Mouse (Mus musculus) hindbrain, embryonic 16.5 days (tissue): ENCODE measurements around the gene Aspn. TPM values are rescaled to one million over a fixed set of nuclear protein-coding genes. Genes with fewer than 3 reads are reported as not detected.

ENCODE experiments used
- ATAC-seq: fragments of 200-750 bp; cut with Nextera tagmentation; 2 replicates; pipeline ENCODE4 v1.8.0; 2017; ENCODE audit warnings: moderate TSS enrichment, moderate library complexity
- H3K27ac ChIP-seq: fragments of 300-500 bp; sonication (generic); 2 replicates; pipeline ENCODE4 v1.5.1; 2014; ENCODE audit warnings: low read depth, mild to moderate bottlenecking, control low read depth, low read length, moderate library complexity
- H3K27me3 ChIP-seq: fragments of 300-500 bp; sonication (generic); replicated peaks from 2 replicates; pipeline ENCODE4 v1.6.1; 2014; ENCODE audit warnings: low read length; ENCODE audit not compliant: control insufficient read depth, insufficient read depth
- H3K36me3 ChIP-seq: fragments of 300-500 bp; sonication (generic); 2 replicates; pipeline ENCODE4 v1.6.1; 2014; ENCODE audit warnings: mild to moderate bottlenecking, low read length, moderate library complexity, mixed read lengths; ENCODE audit not compliant: control insufficient read depth, insufficient read depth
- H3K4me1 ChIP-seq: fragments of 300-500 bp; sonication (generic); 2 replicates; pipeline ENCODE4 v1.6.1; 2014; ENCODE audit warnings: low read depth, low read length; ENCODE audit not compliant: control insufficient read depth, insufficient read depth
- H3K4me2 ChIP-seq: fragments of 300-500 bp; sonication (generic); 2 replicates; pipeline ENCODE4 v1.6.1; 2014; ENCODE audit warnings: mild to moderate bottlenecking, low read length, control low read depth, moderate library complexity
- H3K4me3 ChIP-seq: fragments of 300-500 bp; sonication (generic); 2 replicates; pipeline ENCODE4 v1.5.1; 2014; ENCODE audit warnings: mild to moderate bottlenecking, low read length, control low read depth, moderate library complexity
- H3K9ac ChIP-seq: fragments of 300-500 bp; sonication (generic); 2 replicates; pipeline ENCODE4 v1.6.1; 2014; ENCODE audit warnings: low read depth, mild to moderate bottlenecking, control low read depth, low read length, moderate library complexity
- H3K9me3 ChIP-seq: fragments of 300-500 bp; sonication (generic); 2 replicates; pipeline ENCODE4 v1.6.1; 2014; ENCODE audit warnings: mild to moderate bottlenecking, low read length, moderate library complexity; ENCODE audit not compliant: control insufficient read depth
- WGBS: fragments of 180-500 bp; shearing (Covaris S2); extraction: QIAGEN DNeasy Blood & Tissue Kit; methylation state at CpG from one replicate; pipeline ENCODE4 v1.1.7; 2014; 5-methylcytosine and 5-hydroxymethylcytosine counted together
- polyA plus RNA-seq: library from polyadenylated mRNA; unstranded; fragments of >200 nt; fragmentation: Nextera tagmentation; extraction: Ambion mirVana; gene quantifications from 2 replicates; pipeline ENCODE4 v1.2.1, GENCODE M21; 2015

Gene Aspn
- polyA plus RNA-seq, 1 experiment from 2014 or later, result 0.84 TPM

DNA sequence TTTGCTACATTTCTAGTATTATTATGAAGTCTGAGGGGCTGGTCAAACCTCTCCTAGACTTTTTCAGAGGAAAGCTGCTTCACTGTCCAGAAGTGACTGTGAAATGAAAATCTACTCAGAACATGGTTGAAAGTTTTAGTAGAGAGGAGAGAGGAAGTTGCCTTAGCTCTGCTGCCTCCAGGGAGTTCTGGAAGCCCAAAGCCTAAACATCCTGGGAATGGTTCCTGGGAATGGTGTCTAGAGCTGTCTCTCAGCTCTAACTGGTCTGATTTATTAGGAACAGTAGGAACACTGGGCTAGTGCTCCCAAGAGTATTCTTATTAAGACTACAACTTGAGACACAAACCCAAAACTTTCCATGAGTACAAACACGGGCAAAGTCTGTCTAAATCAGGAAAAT, 2.3 kb downstream of the Aspn start:
- no peak overlapping the region for H3K27ac ChIP-seq

DNA sequence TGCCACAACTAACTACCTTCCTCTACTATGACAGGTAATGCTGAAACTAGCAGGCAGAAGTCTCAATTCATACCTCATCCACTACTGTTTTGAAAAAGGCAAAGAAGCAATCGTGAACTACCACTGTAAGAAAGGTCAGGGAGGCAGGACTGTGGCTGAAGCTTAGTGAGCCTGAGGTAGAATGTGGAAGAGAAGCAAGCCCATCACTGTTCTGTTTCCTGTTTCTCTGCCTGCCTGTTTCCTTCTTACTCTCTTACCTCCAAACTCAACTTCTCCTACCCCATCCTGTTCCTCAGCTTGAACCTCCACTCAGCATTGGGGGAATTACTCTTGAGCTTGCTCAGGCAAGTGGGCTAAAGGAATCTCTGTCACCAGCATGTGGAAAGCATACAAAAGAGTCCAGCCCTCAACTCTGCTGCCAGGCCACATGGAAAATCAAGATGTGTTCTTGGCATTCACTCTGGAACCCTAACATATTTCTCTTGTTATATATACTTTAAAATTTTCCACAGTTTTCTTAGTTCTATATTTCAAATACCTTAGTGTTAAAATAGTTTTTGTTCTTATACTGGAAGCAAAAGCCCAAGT, 3.4 kb downstream of the Aspn start:
- no peak overlapping the region for H3K4me2 ChIP-seq
- ATAC-seq, result no peak
- no peaks in the 10 kb centered on the region for H3K27me3 ChIP-seq
- no peak overlapping the region for H3K9ac ChIP-seq
- no peaks in the 10 kb centered on the region for H3K36me3 ChIP-seq
- H3K9me3 ChIP-seq, result no peaks in the 10 kb centered on the region
- H3K4me3 ChIP-seq, result no peak overlapping the region
- H3K27ac ChIP-seq, result no peak overlapping the region
- WGBS, result 79% methylated on average over 1 of the region's 1 CpGs
- H3K4me1 ChIP-seq, result no peaks in the 10 kb centered on the region

More for the DNA sequence above, 2.3 kb downstream of the Aspn start:
- no peaks in the 10 kb centered on the region for H3K36me3 ChIP-seq
- H3K27me3 ChIP-seq, result no peaks in the 10 kb centered on the region
- H3K4me3 ChIP-seq, result no peak overlapping the region
- no peaks in the 10 kb centered on the region for H3K4me1 ChIP-seq
- ATAC-seq, result no peak
- no peaks in the 10 kb centered on the region for H3K9me3 ChIP-seq
- no peak overlapping the region for H3K9ac ChIP-seq
- no peak overlapping the region for H3K4me2 ChIP-seq
- WGBS, result 89% methylated on average over 1 of the region's 1 CpGs

DNA sequence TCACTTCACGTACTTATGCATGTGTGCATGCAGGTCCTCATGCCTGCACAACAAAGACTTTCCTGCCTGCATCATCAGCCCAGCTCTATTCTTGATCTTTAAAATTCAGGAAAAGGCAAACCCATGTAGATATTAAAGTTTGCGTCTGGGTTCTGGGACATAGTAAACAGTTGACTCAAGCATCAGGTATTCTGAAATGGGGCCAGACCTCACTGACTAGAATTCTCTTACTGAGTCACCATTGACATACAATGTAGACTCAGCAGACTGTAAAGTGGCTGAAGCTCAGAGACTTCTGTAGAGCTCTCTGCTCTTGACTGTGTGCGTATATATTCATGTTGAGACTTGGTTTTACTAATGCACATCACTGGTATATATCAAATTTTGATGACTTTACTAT, 5.4 kb downstream of the Aspn start:
- no peaks in the 10 kb centered on the region for H3K4me1 ChIP-seq
- H3K9ac ChIP-seq, result no peak overlapping the region
- no peaks in the 10 kb centered on the region for H3K9me3 ChIP-seq
- H3K27ac ChIP-seq, result no peak overlapping the region
- over 99% methylated on average over 3 of the region's 3 CpGs for WGBS
- no peak overlapping the region for H3K4me3 ChIP-seq
- no peak for ATAC-seq
- H3K27me3 ChIP-seq, result no peaks in the 10 kb centered on the region
- H3K36me3 ChIP-seq, result no peaks in the 10 kb centered on the region
- H3K4me2 ChIP-seq, result no peak overlapping the region

DNA sequence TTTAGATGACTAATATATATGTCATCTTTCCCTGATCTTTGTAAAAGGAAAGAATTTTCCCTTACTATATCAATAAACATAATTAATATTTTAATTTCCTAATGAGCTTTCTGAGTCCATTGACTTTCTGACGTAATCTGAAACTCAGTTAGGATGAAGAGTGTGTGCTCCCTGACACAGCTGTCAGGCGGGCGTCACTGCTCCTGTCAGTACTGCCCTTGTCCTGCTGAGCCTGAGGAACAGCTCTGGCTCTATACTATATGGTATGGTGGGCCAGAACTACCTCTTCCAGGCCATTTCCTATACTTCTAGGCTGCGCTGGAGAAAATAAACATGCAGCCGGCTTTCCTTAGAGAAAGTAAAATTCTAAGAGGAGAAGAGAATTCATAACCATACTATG, 10.3 kb downstream of the Aspn start:
- Histone ChIP-seq H3K4me3 (no peak overlapping the region), H3K9ac (no peak overlapping the region), H3K36me3 (no peaks in the 10 kb centered on the region), H3K4me1 (no peaks in the 10 kb centered on the region), H3K4me2 (no peak overlapping the region), H3K9me3 (no peaks in the 10 kb centered on the region), H3K27ac (no peak overlapping the region), H3K27me3 (no peaks in the 10 kb centered on the region)
- WGBS, result 77% methylated on average over 5 of the region's 5 CpGs
- ATAC-seq, result no peak

DNA sequence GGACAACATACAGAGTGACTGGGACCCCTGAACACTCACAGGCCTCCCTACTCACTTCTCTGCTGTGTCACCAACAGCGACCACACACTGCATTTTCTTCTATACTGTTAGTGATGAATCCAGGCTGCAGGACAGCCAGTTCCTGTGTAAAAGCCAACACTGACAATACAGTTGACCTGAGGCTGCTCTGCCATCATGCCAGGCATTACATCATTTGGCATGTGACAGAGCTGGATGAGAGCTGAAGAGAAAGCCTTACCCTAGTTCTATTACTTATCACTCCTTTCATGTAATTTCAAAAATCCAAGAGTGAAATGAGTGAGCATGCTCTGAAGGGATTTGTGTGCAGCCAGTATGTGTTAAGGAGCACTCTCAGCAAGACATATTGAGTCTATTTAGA, 12.0 kb downstream of the Aspn start:
- ATAC-seq, result no peak
- Histone ChIP-seq H3K36me3 (no peaks in the 10 kb centered on the region), H3K27ac (no peak overlapping the region), H3K9ac (no peak overlapping the region), H3K4me1 (no peaks in the 10 kb centered on the region), H3K4me2 (no peak overlapping the region), H3K4me3 (no peak overlapping the region), H3K9me3 (no peaks in the 10 kb centered on the region), H3K27me3 (no peaks in the 10 kb centered on the region)
- WGBS, result 76% methylated on average over 1 of the region's 1 CpGs

DNA sequence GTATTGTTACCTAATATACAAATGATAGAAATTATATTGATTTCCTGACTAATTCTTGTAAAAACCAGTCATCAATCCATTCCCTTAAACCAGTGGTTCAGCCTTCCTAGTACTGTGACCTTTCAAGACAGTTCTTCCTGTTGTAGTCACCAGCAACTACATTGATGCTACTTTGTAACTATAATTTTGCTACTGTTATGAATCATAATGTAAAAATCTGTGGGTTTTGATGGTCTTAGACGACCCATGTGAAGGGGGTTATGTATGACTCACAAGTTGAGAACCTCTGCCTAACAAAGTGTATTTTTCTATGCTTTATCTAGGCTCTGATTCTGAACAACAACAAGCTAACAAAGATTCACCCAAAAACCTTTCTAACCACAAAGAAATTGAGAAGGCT, 12.7 kb downstream of the Aspn start:
- Histone ChIP-seq H3K27me3 (no peaks in the 10 kb centered on the region), H3K27ac (no peak overlapping the region), H3K9ac (no peak overlapping the region), H3K36me3 (no peaks in the 10 kb centered on the region), H3K4me3 (no peak overlapping the region), H3K4me2 (no peak overlapping the region), H3K4me1 (no peaks in the 10 kb centered on the region), H3K9me3 (no peaks in the 10 kb centered on the region)
- 63% methylated on average over 1 of the region's 1 CpGs for WGBS
- ATAC-seq, result no peak

DNA sequence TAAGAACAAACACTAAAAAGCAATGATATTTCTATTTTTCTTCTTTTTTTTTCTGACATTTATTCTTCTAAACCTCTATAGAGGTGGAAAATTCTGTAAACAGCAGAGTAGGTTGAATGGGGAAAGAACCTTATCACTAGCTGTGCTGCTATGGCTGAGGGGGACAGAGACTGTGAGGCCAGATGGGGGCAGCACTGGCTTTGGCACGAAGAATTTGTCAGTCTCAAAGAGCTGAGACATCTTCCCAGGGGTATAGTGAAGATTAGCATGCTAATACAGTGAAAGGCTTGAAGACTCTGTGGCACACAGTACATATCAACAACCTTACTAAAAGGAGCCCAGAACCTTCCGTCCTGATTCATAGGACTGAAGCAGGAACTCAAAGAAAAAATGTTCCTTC, 14.9 kb downstream of the Aspn start:
- no peaks in the 10 kb centered on the region for H3K27me3 ChIP-seq
- H3K9me3 ChIP-seq, result no peaks in the 10 kb centered on the region
- ATAC-seq, result 0 out of 2 replicates have a peak, but pooled peaks have one; percentile 42
- H3K4me3 ChIP-seq, result no peak overlapping the region
- no peak overlapping the region for H3K27ac ChIP-seq
- no peak overlapping the region for H3K4me2 ChIP-seq
- no peaks in the 10 kb centered on the region for H3K4me1 ChIP-seq
- H3K36me3 ChIP-seq, result no peaks in the 10 kb centered on the region
- 32% methylated on average over 2 of the region's 2 CpGs for WGBS
- H3K9ac ChIP-seq, result no peak overlapping the region

DNA sequence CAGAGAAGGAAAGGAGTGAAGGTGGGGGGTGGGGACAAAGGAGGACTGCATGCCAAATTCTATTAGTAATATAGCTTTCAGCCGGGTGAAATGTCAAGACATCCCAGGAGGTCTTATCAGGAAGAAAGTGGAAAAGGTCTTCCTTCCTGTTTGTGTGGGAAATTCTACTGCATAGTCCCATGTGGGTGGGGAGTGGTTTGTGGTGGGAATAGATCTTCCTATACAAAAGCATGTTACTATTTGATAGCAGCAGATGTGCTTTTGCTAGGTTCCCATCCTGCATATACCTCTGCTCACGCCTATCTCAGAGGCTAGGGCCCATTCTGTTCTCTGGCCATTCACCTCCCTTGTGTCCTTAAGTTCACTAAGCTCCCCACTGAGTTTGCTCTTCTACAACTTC, 16.6 kb downstream of the Aspn start:
- ATAC-seq, result no peak
- 59% methylated on average over 2 of the region's 2 CpGs for WGBS
- H3K9ac ChIP-seq, result no peak overlapping the region
- H3K36me3 ChIP-seq, result no peaks in the 10 kb centered on the region
- H3K27me3 ChIP-seq, result no peaks in the 10 kb centered on the region
- H3K4me2 ChIP-seq, result no peak overlapping the region
- no peak overlapping the region for H3K27ac ChIP-seq
- no peaks in the 10 kb centered on the region for H3K9me3 ChIP-seq
- no peak overlapping the region for H3K4me3 ChIP-seq
- no peaks in the 10 kb centered on the region for H3K4me1 ChIP-seq

DNA sequence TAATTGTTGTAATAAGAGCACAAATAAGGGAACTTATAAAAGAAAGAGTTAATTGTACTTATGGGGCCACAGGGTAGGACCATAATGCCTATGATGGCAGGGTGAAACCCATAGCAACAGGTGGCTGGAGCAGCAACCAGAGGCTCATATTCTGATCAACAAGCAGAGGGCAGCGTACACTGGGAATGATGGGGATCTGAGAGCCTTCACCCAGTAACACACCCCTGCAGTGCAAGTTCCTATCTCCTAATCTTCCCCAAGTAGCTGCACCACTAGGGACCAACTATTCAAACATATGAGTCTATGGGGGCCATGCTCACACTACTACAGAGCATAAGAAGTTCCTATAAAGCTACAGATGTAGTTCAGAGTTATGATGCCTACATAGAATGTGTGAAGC, 20.1 kb downstream of the Aspn start:
- no peak overlapping the region for H3K4me3 ChIP-seq
- no peaks in the 10 kb centered on the region for H3K9me3 ChIP-seq
- H3K27me3 ChIP-seq, result no peaks in the 10 kb centered on the region
- WGBS, result 81% methylated on average over 1 of the region's 1 CpGs
- H3K27ac ChIP-seq, result no peak overlapping the region
- no peak for ATAC-seq
- H3K9ac ChIP-seq, result no peak overlapping the region
- no peak overlapping the region for H3K4me2 ChIP-seq
- no peaks in the 10 kb centered on the region for H3K36me3 ChIP-seq
- no peaks in the 10 kb centered on the region for H3K4me1 ChIP-seq

DNA sequence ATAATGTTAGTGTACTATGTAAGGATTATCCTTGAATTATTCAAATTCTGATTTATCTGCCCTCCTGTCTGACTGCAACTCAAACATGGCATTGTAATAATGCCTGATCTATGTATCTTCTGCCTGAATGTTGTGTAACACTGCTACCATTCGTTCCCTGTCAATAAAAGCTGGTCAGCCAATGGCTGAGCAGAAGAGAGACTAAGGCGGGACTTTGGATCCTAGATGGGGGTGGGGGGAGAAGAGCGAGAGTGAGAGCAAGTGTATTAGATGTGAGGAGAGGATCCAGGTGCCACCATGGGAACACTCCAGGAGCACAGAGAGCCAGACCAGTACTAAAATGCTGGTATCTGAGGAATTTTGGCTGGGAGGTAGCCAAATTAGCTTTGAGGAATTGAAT, 26.1 kb downstream of the Aspn start:
- no peak overlapping the region for H3K4me3 ChIP-seq
- no peak for ATAC-seq
- H3K9ac ChIP-seq, result no peak overlapping the region
- WGBS, result 74% methylated on average over 3 of the region's 3 CpGs
- H3K4me1 ChIP-seq, result no peaks in the 10 kb centered on the region
- no peaks in the 10 kb centered on the region for H3K9me3 ChIP-seq
- H3K36me3 ChIP-seq, result no peaks in the 10 kb centered on the region
- H3K27ac ChIP-seq, result no peak overlapping the region
- no peak overlapping the region for H3K4me2 ChIP-seq
- H3K27me3 ChIP-seq, result no peaks in the 10 kb centered on the region
